Mouse (Mus musculus): ENCODE data around the gene 1700016C15Rik.

DNA sequence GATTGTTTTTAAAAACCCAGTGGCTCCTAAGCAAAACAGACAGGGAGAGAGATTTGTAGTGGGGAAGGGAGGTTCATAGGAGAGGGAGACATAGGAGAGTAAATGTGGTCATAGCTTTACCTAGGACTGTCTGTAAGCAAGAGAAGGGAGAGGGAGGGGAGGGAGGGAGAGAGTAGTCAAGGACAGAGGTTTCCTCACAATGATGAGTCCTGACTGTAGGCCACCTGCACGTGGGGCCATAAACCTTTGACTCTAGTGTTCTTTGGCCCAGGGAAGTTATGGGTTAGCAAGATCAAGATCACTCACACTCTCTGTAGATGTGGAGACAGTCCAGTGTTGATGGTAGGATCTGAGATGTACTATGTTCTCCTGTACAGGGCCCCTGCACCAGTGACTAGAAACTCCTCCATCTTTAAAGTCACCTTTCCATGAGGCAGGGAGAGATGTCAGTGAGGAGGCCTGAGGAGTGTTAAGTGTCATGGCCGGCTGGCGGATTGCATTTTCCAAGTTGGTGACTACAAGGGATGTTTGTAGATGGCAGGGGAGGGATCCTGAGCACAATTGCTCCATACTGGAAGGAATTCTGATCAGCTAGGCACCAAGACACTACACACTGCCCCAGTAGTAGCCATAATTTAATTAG, 1.6 kb upstream of the 1700016C15Rik start:
- no peak for TF ChIP-seq MYOD1 (IDR thresholded peaks at IDR 0.05; ENCODE audit: control insufficient read depth, insufficient read length, low read depth)
- no peak for TF ChIP-seq CTCF (IDR thresholded peaks at IDR 0.05; ENCODE audit: control insufficient read depth, insufficient read depth, insufficient read length)
- TF ChIP-seq CEBPB (IDR thresholded peaks at IDR 0.05; ENCODE audit: low read depth): no peak

Data from C2C12 (cell line).